Mouse (Mus musculus): ENCODE measurements around the gene Pcyt2.

Pcyt2 gene

GRCm38 (mm10) chr11:120632559-120633519, 15.1 kb upstream of the Pcyt2 start:
- DNase-seq (ENCODE audit: low spot score), result peak; percentile 81

GRCm38 (mm10) chr11:120631726-120632448, 14.2 kb upstream of the Pcyt2 start:
- no peak for DNase-seq (ENCODE audit: low spot score)

DNA sequence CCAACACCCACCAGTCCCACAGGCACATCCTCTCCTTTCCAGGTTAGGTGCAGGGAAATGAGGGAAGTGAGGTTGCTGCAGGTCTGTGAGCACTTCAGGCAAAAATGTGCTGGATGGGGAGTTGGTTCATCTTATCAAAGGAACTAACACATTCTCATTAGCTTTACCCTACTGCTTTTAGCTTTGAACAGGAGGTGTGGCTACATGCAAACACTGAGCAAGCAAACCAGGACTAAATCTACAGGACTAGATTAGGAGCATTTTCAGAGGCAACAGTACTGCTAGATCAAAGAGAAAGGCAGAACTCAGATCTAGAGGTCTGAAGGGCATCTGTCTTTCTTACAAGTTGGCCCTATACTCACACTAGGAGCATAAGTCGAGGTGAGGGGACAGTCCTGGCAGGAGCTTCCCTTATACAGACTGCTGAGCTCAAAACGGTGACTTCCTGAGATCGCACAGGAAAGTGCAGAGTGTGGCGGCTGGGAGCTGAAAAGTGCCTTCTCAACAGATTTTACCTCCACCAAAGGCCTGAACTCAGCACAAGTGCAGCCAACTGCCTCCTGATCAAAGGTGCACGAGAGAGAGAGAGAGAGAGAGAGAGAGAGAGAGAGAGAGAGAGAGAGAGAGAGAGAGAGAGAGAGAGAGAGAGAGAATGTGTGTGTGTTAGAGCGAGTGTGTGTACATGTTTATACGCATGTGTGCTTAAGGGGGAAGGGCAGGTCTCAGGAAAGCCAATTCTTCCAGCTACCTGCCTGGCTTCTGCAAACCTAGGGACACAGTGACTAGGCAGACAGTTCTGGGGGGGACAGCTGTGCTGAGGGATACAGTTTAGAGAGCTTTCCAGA, 13.4 kb upstream of the Pcyt2 start:
- DNase-seq (ENCODE audit: low spot score), result peak; percentile 77

GRCm38 (mm10) chr11:120630401-120630871, 12.7 kb upstream of the Pcyt2 start:
- DNase-seq (ENCODE audit: low spot score), result peak; percentile 77

DNA sequence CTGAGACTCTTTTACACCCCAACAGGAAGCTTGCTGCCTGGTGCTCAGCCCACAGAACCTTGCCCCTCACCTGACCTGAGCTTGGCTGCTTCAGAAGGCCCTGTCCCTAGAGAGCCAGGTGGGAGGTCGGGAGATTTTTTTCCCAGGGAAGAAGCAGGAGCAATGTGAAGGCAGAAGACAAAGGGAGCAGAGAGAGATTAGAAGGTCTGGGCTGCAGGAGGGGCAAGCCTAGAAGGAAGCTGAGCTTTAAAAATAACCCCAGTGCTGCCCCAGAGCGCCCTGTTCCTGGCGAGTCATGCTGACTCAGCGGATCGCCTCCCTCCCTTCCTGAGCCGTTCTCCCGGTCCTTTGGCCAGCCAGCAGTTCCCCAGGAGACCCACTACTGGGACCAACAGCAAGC, 12.2 kb upstream of the Pcyt2 start:
- peak; percentile 74 for DNase-seq (ENCODE audit: low spot score)

- no peak for DNase-seq (ENCODE audit: low spot score)
These were observed 11.6 kb upstream of the Pcyt2 start for GRCm38 (mm10) chr11:120629341-120629730.

DNA sequence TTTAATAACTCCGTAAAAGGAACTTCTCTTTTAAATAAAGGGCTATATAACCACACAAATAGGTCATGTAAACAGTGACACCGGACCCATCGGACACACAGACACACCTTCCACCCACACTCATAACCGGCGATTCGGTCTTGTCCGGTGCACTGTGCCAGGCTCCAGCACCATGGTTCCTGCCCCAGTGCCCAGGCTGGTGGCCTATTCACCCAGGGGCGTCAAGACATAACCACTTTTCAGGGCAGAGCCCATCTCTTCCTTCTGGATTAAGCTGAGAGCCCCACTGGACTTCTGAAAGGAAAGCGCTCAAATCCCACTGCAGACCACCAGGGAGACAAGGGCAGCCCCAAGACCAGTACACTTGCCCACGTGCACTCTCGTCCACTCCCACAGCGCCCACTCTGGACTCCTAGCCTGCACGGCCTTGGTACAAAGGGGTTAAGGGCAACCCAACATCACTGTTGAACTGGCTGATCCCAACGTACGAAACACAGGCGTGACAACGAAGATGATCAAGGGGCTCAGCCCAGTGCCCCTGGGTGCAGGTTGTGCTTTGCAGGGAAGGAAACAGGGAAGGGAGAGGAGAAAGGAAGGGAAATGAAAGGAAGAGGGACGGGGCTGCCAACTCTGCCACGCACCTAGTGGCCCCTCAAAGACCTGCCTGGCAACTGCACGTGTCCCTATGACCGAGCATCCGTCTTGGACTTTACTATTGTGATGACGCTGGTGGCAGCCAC, 11.0 kb upstream of the Pcyt2 start:
- DNase-seq (ENCODE audit: low spot score), result no peak

GRCm38 (mm10) chr11:120627468-120628300, 9.9 kb upstream of the Pcyt2 start:
- no peak for DNase-seq (ENCODE audit: low spot score)

GRCm38 (mm10) chr11:120626785-120627467, 9.2 kb upstream of the Pcyt2 start:
- no peak for DNase-seq (ENCODE audit: low spot score)

GRCm38 (mm10) chr11:120625152-120625775, 7.5 kb upstream of the Pcyt2 start, which contains the start of gene Sirt7:
TSS of gene Sirt7 (minus strand) at chr11:120625240.
- no peak for DNase-seq (ENCODE audit: low spot score)

DNA sequence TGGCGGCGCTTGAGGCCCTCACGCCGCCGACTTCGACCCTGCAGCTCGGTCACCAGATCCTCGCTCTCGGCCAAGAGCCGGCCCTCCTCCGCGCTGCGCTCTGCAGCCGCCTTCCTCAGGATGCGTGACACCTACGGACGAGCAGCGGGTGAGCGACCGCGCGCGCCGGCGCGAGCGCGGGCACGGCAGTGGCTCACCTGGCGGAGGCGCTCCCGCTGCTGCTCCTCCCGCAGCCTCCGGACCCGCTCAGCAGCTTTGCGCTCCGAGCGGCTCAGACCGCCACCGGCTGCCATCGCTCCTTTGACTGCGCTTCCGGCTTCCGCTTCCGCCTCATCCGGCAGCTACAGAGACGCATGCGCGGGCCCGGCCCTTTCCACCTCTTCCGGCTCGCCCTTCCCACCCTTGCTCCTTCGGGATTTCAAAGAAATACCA, 7.0 kb upstream of the Pcyt2 start:
- peak; percentile 89 for DNase-seq (ENCODE audit: low spot score)

DNA sequence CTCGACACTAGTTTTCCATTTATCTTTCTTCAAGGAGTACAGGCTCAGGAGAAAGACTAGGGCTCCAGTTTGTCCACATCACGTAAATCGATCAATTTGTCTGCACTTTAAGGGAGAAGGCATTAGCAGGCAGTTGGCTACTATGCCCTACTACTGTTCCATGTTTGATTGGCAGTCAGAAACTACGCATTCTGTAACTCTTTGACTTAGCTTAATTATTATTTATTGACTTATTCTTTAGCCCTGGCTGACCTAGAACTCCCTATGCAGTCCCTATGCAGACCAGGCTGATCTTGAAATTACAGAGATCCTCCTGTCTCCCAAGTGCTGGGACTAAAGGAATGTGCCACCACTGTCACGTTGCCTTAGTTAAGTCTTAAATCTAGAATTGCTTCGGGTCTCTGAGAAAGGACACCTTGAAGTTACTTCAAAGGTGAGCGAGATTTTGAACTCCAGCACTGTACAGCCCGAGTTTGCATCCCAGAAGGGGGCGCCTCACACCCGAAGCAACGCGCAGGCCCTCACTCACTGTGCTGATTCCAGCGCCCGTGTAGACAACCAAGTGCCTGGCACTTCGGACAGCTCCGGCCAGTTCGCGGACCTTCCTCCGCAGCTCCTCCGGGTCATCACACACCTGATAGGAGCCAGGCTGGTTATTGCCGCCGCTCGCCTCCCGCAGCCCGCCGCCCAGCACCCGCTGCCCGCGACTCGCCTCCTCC, 6.4 kb upstream of the Pcyt2 start:
- DNase-seq (ENCODE audit: low spot score), result peak; percentile 77

GRCm38 (mm10) chr11:120622805-120623204, 5.1 kb upstream of the Pcyt2 start:
- DNase-seq (ENCODE audit: low spot score), result no peak

DNA sequence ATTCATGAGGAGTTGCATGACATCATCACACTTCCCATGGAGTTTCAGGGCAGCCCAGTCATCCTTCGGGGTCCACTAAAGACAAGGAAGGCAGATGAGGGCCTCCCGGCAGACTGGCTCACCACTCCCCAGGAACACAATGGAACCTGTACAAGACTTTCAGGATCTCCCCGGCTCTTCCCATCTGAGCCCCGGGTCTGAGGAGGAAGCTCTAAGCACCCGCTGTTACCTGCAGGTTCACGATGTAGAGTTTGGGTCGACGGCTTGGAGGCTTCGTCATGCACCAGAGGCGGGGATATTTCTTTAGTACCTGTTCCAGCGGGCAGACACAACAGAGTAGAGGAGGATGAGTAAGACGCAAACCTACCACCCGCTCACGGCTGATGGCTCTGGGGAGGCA, 2.5 kb upstream of the Pcyt2 start:
- no peak for DNase-seq (ENCODE audit: low spot score)

DNA sequence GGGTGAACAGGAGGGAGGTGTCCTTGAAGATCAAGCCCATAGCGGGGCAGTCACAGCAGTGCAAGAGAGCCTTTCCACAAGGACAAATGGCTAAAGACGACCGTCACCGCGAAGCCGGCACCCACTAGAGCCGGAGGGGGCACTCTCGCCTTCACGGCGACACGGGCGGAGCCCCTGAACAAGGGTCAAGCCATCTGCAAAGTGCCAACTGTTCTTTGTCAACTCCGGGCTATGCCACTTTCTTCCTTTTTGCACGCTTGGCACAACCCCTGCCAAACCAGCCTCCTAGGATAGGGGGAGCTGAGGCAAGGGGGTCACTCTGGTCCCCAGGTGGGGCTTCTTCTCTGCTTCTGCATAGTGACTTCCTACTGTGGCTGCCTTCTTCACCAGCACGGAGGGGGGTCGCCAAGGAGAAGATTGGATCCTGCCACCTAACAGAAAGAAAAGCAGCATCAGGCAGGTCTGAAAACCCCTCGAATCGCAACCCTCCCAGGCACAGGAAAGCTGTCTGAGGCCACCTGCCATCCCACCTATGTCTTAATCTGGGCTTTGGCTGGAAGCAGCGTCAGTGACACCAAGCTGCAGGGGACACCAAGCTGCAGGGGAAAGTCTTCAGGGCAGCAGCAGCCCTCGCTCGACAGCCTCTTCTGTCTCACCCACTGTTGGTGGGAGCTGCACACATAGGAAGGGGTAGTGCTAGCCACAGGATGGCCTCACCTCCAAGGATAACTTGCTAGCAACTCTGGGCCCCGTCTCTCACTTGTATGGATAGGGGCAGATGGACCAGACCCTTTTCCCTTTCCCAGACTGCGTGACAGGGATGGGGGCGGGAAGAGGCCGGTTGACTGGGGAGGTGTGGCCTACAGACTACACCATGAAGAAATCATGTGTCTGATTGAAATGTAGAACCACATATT, 1.1 kb upstream of the Pcyt2 start:
- DNase-seq (ENCODE audit: low spot score), result no peak

DNA sequence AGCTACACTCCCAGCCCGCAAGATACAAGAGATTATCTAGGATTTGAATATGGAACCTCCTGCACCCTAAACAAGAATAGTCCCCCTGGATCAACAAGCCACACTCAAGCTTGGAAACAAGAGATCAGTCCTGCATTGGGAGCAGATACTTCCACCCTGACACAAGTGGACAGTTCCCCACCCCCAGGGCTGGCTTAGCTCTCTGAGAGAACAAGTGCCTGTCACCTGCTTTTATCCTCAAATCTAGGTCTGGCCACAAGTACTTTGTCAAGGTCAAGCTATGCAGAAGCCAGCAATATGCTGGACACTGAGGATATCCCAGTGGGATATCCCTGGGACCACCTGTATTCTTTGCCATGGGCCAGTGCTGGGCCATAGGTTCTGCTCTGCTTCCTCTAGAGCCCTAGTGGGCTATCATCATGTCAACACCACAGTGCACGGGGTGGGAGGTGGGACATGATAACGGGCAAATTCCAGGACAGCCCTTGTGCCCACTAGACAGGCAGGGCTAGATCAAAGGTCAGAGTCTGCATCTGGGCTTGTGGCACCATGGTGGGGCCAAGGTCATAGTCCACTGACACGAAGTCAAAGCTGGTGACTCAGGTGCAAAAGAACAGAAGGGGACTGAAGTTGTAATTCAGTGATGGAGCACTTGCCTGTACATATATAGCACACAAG, 980 bp downstream of the Pcyt2 start:
- DNase-seq (ENCODE audit: low spot score), result peak; percentile 53

Data from yolk sac, embryonic 10.5 days (tissue).